Mouse (Mus musculus) layer of hippocampus, adult 9-10 months (tissue): ENCODE results near the gene Fry.

Experiments used
- DNase-seq: peaks from one replicate; pipeline ENCODE4 v3.0.0; 2022; ENCODE audit warnings: low spot score

The Fry gene

DNA sequence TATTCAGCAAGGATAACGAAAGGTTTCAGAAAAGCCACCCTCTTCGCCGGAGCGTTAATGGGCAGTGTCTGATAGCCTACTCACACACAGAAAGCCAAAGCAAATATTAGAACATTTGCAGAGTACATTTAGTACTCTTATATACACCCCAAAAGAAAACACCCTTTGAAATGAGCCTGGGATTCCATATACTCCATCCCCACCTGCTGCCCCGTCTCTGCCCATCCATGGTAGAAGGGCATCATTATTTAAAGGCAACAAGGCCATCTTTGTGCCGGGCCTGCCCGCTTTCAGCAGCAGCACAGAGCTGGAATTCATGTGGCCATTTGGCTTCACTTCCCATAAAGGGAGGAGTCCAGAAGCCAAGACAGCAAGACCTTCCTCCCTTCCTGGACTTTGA is 219.3 kb downstream of the Fry start:
- no peak for DNase-seq

DNA sequence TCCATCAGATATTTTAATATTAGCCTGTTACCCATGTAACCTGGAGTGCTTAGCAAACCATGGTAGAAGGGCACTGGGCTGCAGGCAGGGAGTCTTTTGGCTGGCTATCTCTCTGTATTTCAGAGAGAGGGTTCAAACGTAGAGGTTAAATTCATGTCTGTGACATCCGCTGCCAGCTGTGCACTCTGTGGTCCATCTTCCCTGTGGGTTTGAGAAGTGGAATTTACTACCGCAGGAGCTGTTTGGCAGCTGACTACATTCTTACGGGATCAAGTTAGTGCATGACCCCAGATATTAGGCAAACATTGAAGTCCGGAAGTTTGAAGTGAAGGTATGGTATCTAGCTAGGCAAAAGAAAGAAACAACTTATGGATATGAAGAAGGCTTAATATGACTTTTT is 222.5 kb downstream of the Fry start:
- DNase-seq: no peak

DNA sequence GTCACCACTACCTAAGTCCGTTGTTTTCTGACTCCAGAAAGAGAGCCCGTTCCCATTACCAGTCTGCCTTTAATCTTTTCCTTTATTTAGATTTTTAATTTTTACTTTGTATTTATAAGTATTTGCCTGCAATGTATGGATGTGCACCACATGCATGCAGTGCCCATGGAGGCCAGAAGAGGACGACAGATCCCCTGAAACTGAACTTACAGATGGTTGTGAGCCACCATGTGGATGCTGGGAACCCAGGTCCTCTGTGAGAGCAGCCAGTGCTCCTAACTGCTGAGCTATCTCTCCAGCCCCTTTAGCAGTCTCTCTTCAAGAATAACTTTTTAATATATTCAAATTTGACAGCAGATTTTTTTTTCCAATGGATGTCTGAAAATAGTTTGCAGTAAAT is 223.7 kb downstream of the Fry start:
- DNase-seq: no peak

DNA sequence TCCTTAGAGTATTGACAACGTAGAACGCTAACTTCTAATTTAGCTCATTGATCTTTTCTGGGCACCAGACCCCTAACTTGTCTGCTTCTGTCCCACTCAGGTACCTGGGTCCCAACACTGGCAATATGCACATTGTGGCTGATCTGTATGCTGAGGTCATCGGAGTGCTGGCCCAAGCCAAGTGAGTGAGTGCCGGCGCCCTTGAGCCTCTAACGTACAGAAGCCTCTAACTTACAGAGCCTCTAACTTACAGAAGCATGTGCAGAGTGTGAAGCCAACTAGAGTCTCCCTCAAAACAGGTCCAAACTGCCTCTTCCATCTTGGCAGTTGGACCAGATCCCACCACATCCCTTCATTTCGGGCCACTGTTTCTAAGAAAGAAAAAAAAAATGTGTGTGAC is 227.5 kb downstream of the Fry start:
- no peak for DNase-seq

DNA sequence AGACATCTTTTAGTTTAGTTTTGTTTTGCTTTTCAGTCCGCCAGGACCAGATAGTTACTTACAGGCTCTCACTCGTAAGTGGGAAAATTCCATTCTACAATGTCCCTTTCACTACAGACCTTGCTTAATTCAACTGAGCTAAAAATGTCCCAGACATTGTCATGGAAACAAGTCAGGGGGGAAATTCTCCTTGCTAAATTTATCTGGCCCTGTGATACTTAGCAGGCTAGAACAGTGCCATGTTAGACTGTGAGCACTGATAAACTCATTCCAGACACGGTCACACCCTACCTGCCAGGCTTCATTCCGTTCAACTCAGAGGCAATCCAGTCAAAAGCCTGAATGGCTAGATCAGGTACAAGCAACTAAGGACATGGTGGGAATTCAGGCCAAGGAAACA is 227.9 kb downstream of the Fry start:
- peak; percentile 38 for DNase-seq

DNA sequence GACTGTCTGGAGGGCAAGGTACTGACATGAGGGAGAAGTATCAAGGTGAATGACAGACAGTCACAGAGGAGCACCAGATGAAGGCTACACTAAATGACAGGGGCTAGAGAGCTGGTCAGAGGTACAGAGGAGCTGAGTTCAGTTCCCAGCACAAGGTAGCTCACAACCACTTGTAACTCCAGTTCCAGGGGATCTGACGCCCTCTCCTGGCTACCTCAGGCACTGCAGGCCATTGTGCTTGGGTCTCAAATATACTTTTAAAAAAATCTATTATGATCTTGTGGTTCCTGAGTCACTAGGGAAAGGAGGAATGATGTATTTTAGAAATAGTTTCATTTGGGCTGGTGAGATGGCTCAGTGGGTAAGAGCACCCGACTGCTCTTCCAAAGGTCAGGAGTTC is 229.4 kb downstream of the Fry start:
- no peak for DNase-seq

DNA sequence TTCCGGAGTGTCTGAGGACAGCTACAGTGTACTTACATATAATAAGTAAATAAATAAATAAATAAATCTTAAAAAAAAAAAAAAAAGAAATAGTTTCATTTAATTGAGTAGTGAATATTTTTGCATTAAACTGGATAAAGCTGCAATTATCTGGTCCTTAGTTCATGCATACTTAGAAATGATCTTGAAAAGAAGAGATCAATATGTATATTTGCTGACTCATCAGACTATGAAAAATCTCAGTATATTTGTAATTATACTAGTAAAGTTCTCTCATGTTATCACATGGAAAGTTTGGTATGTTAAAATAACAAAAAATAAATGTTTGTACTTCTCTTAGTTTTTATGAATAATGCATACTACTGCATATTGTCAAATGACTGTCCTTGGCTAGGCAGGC is 229.9 kb downstream of the Fry start:
- DNase-seq: no peak

DNA sequence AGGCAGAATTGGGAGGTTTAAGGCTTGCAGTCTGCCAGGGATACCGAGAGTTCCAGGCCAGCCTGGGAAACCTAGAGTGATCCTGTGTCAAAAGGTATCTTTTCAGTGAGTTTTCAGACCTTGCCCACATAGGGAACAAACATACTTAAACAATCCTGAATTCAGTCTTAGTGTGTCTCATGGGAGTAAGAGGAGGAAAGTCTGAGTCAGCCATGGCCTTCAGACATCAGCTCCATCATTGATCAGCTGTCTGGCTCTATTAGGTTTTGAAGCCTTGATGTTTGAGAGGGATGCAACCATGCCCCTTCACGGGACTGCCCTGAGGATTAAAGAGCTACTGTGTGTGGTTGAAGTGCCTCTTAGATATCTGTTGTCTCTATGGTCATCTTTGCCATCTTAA is 232.7 kb downstream of the Fry start:
- no peak for DNase-seq

DNA sequence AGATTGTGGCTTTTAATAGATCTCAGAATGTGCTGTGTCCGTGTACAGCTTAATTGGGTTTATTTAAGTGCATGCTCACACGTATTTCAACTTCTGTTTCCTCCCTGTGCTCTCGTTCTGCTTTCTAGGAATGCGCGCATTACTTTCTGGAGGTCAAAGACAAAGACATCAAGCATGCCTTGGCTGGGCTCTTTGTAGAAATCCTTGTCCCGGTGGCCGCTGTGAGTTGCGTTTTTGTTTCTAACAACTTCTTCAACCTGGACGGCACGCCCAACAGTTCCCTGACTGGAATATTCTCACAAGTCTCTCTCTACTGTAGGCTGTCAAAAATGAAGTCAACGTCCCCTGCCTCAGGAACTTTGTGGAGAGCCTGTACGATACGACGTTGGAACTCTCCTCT is 240.2 kb downstream of the Fry start:
- DNase-seq: no peak

DNA sequence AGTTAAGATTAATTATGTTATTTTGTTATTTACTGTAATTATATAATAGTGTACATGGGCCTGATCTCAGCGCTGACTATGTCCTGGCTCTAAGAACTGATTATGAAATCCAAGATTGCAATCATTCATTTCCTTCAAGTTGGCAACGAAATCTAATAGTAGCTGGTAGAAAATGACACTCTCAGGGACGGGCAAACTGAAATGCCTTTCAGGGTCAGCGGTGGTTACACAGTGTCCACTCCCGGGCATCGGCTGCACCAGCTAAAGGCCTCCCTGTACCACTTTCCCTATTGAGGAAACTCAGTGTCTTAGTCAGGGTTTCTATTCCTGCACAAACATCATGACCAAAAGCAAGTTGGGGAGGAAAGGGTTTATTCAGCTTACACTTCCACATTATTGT is 243.8 kb downstream of the Fry start:
- no peak for DNase-seq

DNA sequence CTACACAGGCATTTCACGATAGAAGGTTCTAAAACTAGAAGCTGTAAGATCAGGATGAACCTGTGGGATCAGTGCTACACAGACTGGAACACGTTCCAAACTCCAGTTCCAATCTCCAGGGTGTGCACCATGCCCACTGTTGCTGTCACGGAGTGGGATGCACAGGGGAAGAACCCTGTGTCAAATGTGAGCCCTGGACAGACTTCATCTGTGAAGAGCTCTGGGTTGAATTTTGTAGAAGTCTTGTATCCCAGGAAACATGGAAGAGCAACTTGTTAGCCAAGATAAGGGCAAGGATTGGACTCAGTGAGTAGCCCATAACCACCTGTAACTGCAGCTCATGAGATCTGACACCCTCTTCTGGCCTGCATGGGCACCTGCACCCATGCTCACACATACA is 246.2 kb downstream of the Fry start:
- DNase-seq: no peak

DNA sequence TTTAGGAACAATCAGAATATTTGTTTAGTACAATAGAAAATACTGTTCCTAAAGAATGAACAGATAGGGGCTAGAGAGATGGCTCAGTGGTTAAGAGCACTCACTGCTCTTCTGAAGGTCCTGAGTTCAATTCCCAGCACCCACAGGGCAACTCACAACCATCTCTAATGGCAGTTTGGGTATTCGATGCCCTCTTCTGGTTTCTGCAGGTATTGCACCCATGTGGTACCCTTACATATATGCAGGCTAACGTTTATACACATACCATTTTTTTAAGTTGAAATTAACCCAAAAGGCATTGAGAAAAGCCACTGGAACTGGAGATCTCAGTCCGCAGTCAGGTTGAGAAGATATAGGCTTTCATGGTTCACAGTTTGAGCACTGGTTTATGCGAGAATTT is 248.6 kb downstream of the Fry start:
- no peak for DNase-seq

DNA sequence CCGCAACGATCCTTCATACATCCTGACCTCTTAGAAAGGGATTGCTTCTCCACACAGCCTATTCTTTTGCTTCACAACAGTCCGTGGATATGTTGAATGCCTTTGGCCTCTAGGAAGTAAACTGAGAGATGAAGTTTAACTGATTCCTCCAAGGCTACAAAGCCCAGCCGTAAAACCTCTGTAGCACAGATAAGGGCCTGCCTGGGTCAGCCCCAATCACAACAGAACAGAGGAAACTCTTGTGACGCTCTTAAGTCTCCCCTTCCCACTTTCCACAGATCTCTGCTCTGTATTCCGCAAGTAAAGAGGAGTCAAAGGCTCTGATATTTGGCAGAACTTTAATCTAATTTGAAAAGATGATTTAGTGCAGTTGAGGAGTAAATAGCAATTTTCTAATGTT is 251.8 kb downstream of the Fry start:
- DNase-seq: no peak

DNA sequence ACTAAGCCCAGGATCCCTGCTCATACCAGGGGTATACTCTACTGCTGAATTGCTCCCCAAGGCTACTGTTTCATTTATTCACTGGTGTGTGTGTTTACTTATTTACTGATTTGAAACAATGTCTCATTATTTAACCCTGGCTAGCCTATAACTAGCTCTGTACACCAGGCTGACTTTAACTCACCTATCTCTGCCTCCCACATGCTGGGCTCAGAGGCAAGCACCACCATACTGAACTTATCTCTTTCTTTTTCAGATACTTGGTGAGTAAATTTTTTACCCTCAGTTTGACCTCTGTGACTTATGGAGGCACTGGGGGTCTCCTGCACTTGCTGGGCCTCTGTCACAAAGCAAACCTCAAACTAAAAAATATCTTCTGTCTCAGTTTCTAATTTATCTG is 252.4 kb downstream of the Fry start:
- DNase-seq: no peak

DNA sequence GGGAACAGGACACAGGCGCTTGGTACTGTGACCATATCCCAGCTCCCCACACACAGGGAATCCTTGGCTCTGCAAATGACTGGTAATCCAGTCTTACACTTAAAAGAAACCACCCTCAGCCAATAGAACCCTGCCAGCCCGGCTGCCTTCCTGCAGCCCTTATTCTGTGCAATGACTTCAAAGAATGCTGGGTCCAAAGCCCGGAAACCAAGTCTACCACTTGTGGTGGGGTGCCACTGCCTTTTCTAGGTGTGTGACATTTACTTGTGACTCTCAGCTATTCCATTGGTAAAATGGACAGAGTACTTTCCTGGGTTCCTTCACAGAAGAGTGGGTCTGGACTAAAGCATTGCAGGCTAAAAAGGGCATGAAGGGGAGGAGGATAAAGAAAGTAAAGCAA is 254.5 kb downstream of the Fry start:
- no peak for DNase-seq

DNA sequence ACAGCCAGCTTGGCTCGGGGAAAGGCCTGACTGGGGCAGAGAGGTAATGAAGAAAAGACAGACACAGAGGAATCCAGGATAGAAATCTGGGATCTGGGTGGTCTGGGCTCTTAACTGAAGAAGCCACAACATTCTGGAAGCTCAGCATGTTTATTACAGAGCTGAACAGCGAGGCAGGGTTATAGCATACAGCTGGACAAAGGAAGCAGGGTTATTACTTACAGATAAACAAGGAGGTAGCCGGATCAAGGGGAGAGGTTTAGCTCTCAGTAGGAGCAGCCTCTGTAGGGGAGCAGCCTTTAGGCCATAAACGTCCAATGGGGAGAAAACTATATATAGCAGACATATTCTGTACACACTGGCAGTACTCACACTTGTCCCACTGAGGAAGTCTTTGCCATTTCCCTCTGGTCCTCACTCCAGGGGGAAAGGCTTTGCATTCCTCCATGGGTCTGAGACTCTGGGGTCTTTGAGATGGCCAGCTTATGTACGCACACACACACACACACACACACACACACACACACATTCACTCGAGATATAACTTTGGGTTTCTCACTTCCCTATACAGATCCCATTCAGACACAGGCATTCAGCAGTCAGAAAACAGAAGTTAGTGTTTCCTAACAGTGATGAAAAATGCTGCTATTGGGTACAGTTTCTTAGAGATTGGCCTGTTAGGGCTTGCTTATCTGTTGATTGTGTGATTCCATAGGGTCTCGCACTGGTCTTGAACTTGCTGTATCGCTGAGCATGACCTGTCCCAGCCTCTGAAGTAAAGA is 256.5 kb downstream of the Fry start:
- no peak for DNase-seq

DNA sequence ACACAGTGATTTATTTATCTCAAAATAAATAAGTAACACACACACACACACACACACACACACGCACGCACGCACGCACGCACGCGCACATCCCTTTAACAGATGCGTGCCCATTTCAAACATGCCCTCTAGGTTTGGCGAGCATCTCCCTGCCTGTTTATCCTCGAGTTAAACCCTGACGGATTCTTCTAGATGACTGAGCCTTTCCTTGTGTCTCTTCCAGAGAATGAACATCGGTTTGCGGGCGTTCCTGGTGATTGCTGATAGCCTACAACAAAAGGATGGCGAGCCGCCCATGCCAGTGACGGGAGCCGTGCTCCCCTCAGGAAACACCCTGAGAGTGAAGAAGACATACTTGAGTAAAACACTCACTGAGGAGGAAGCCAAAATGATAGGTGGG is 260.1 kb downstream of the Fry start:
- DNase-seq: no peak

DNA sequence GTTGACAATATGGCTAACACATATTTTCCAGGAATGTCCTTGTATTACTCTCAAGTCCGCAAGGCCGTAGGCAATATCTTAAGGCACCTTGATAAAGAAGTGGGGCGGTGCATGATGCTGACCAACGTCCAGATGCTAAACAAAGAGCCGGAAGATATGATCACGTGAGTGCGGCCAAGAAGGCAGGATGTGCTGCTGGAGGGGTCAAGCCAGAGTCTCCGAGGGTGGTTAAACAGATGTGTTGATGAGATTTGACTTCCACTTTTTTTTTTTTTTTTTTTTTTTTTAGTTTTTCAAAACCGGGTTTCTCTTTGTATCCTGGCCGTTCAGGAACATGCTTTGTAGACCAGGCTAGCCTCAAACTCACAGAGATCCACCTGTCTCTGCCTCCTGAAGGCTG is 262.3 kb downstream of the Fry start:
- DNase-seq: no peak

DNA sequence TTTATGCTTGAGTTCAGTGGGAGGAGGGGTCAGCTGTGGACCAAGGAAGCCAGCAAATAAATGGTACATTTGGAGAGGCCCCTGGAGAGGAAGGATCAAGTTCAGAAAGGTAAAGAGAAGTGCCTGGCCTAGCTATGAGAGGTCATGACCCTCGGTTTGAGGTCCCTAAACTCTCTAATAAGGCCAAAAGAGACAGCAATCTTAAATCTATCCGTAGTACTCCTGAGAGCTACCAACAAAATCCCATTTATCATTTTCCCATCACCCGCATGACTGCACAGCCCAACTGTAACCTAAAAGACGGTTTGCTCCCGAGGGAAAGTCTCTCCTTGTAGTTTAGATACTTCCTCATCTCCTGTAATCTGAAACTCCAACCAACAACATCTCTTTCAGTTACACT is 264.0 kb downstream of the Fry start:
- no peak for DNase-seq

DNA sequence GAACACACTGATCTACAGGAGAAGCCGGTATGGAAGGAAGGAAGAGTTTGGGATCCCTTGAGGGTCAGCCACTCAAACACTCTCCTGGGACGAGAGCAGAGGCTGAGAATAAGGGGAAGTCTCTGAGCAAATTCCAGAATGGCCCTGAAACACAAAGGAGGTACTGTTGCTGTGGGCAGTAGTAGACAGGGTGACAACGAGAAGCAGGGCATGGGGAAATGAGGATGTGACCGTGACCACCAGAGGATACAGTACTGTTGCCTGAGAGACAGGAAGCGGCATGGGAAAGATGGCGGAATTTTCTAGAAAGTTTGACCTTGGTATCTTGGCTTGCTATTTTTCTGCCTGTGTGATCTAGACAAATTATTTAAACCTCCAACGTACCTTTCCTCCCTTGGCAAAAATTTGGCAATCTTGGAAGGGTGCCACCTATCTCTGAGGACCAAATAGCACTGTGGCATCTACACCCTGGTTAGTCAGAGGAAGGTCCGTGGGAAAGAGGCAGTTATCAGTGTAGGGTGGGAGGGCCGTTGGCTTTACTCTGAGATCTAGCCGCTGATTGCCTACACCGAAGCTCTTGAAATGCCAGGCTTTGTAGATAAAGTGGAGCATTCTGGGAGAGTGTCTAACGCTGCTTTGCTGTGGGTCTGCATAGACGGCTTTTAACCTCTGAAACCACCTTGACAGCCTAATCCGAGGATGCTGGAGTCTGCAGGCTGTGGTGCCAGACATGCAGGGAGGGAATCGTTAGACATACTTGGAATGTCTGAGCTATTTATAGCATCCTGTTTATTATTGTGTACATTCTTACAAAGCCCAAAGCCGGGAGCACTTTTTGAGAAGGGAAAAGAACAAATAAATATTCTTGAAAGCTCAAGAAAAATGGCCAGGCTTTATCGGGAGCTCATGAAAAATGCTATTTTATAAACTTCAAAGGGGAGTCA is 266.1 kb downstream of the Fry start:
- no peak for DNase-seq

DNA sequence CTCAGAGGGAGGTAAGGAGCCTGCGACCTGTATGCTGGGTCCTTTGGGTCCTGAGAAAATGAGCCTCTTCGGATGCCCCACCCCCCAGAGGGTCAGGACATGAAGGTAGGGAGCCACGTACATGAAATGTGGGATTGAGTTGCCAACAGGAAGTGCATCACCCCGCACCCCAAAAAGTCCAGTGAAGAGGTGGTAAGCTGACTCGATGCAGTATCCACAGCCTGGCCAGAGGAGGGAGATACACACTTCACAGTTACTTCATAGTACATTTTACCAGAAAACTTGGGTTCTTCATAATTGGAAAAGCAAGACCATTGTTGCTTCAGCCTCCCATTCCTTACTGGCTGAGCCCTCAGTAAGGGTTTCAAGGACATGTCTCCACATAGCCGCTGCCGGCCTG is 266.8 kb downstream of the Fry start:
- no peak for DNase-seq

DNA sequence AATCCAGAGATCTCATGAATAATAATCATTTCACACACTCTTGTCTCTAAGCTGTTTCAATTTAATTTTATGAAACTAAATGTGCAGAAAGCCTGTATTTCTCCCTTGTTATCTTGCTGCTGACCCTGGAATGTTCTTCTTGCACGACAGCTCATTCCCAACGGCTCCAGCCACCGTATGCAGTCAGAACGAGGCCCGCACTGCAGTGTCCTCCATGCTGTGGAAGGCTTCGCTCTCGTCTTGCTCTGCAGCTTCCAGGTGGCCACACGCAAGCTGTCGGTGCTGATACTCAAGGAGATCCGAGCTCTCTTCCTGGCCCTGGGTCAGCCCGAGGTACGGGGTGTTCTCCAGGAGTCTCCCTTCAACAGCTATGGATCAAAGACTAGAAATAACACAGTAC is 270.2 kb downstream of the Fry start:
- DNase-seq: no peak

DNA sequence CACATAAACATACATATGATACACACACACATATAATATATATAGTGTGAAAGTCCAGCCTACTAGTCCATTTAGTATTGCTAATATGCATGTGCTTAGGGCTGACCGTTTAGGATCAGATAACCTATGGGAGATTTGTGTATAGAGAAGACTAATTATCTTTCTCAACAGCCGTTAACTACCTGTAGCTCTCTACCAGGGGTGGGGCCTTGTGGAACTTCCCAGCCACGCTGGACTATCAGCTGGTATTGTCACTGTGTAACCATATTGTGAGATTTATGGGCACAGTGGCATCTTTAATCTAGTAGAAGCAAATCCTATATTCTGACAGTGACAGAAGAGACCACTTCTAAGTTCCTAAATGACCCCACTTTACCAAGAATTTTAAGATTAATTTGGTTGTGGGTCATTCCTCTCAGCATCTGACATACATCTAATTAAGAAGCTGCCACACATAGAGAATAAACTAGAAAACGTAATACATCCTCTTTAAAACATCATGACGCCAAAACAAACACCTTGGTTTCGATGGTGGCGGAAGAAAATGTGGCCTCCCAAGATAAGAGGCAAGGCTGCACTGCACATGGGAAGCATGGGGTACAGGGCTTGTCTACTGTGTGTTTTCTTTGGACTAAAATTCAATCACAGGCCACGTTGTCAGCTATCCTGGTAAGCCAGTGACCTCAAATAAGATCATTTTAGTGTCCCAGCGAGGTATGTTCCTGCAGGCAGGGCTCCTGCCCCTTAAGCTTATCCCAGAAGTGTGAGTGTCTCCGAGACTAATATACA is 271.3 kb downstream of the Fry start:
- DNase-seq: no peak
